Mouse (Mus musculus) megakaryocyte, embryonic 14.5 days (primary cell): ENCODE results near the gene Pign.
A peak's percentile ranks its signal among the peaks of the same experiment; 100 is the strongest.

Source experiments
- FLI1 ChIP-seq: IDR thresholded peaks from 2 replicates; pipeline ENCODE4 v1.6.1; 2012; ENCODE audit warnings: low read length, inconsistent platforms, mixed read lengths
- GATA1 ChIP-seq: IDR thresholded peaks from 3 replicates; pipeline ENCODE4 v1.6.1; 2012; ENCODE audit warnings: mixed read lengths, low read length, inconsistent platforms, borderline replicate concordance

- TF ChIP-seq GATA1 = peak; percentile 78; the same call in 1 of the 3 replicates
- TF ChIP-seq FLI1 = no peak
These were observed 9.5 kb downstream of the Pign start for GRCm38 (mm10) chr1:105653981-105654380.
